Mouse (Mus musculus): ENCODE results near the gene Cmtm2b. TPM values are rescaled to one million over a fixed set of nuclear protein-coding genes. Genes with fewer than 3 reads are reported as not detected.
A peak's percentile ranks its signal among the peaks of the same experiment; 100 is the strongest.

The Cmtm2b gene
- total RNA-seq, 2 experiments from 2014 or later = not detected

- intact Hi-C loops (cut with DNase I) = no loop called here
- DNase-seq = peak; percentile 33 to 66
Observed at GRCm38 (mm10) chr8:104374864-104375846, 53.1 kb downstream of the Cmtm2b start.

- intact Hi-C loops (cut with DNase I) = no loop called here
- DNase-seq = no peak
Observed at GRCm38 (mm10) chr8:104375959-104376358, 53.9 kb downstream of the Cmtm2b start.

GRCm38 (mm10) chr8:104376669-104377068 is 54.6 kb downstream of the Cmtm2b start:
- intact Hi-C loops (cut with DNase I) = no loop called here

GRCm38 (mm10) chr8:104379301-104379836 is 57.3 kb downstream of the Cmtm2b start:
- no peak for DNase-seq
- intact Hi-C loops (cut with DNase I) = no loop called here

More at GRCm38 (mm10) chr8:104376669-104377068, 54.6 kb downstream of the Cmtm2b start:
- no peak for DNase-seq

GRCm38 (mm10) chr8:104380269-104380668 is 58.2 kb downstream of the Cmtm2b start:
- DNase-seq = no peak
- intact Hi-C loops (cut with DNase I) = no loop called here

Other genes with a start within 250 kb of the Cmtm2b start
- 100 to 1,000 TPM; 234 to 242 TPM for gene Cdh5, start 220.6 kb upstream of the Cmtm2b start, total RNA-seq (2021)
- gene Bean1, start 151.8 kb upstream of the Cmtm2b start, total RNA-seq (2021) = 1 to 10 TPM; 1.1 to 2.0 TPM
- 1 to 10 TPM; 6.3 to 7.8 TPM for gene Tk2, start 73.7 kb upstream of the Cmtm2b start, total RNA-seq (2021)
- 1 to 10 TPM; 5.4 to 7.5 TPM for gene Cklf, start 71.4 kb upstream of the Cmtm2b start, total RNA-seq (2021)
- not detected for gene Cmtm2a, start 29.0 kb upstream of the Cmtm2b start, total RNA-seq (2021)
- gene Gm45711, start 12.1 kb upstream of the Cmtm2b start, total RNA-seq (2021) = not detected
- not detected for gene Cmtm1, start 12.1 kb upstream of the Cmtm2b start, total RNA-seq (2021)
- gene Gm11020, start 663 bp upstream of the Cmtm2b start, total RNA-seq (2021) = not detected
- gene Cmtm3, start 17.2 kb downstream of the Cmtm2b start, total RNA-seq (2021) = 10 to 100 TPM; 31.4 to 31.5 TPM
- 10 to 100 TPM; 12.1 to 13.6 TPM for gene Cmtm4, start 73.6 kb downstream of the Cmtm2b start, total RNA-seq (2021)
- gene Dync1li2, start 120.8 kb downstream of the Cmtm2b start, total RNA-seq (2021) = 100 to 1,000 TPM; 101 to 110 TPM
- gene Terb1, start 187.7 kb downstream of the Cmtm2b start, total RNA-seq (2021) = not detected
- 10 to 100 TPM; 28.3 to 30.0 TPM for gene Nae1, start 212.4 kb downstream of the Cmtm2b start, total RNA-seq (2021)
- gene Car7, start 212.5 kb downstream of the Cmtm2b start, total RNA-seq (2021) = 1 to 10 TPM; 4.8 to 4.9 TPM

Measured in heart, postnatal 14 days (tissue).